Mouse (Mus musculus): ENCODE data around the gene Alyref2.

Alyref2 gene

GRCm38 (mm10) chr1:171501636-171502080 lies 1.6 kb upstream of the Alyref2 start:
- DNase-seq = peak; percentile 27 to 35

GRCm38 (mm10) chr1:171502388-171503249 lies 659 bp upstream of the Alyref2 start:
- peak; percentile 21 to 38 for DNase-seq

- peak; percentile 53 to 59 for DNase-seq
These were observed 464 bp downstream of the Alyref2 start for GRCm38 (mm10) chr1:171503592-171504291.

- DNase-seq = no peak
These were observed 1.3 kb downstream of the Alyref2 start for GRCm38 (mm10) chr1:171504586-171504985.

- no peak for DNase-seq
These were observed 10.0 kb downstream of the Alyref2 start for GRCm38 (mm10) chr1:171513234-171513633.

GRCm38 (mm10) chr1:171513760-171514159 lies 10.5 kb downstream of the Alyref2 start:
- no peak for DNase-seq

GRCm38 (mm10) chr1:171515039-171515438 lies 11.8 kb downstream of the Alyref2 start:
- DNase-seq = no peak

GRCm38 (mm10) chr1:171515557-171515956 lies 12.3 kb downstream of the Alyref2 start:
- DNase-seq = no peak

GRCm38 (mm10) chr1:171531367-171531766 lies 28.1 kb downstream of the Alyref2 start:
- no peak for DNase-seq

GRCm38 (mm10) chr1:171532830-171533229 lies 29.6 kb downstream of the Alyref2 start:
- DNase-seq = no peak

GRCm38 (mm10) chr1:171534557-171534956 lies 31.3 kb downstream of the Alyref2 start:
- DNase-seq = no peak

GRCm38 (mm10) chr1:171535194-171535593 lies 31.9 kb downstream of the Alyref2 start, which contains the start of gene Itln1:
TSS of gene Itln1 (minus strand) at chr1:171535294.
- no peak for DNase-seq

GRCm38 (mm10) chr1:171540694-171541093 lies 37.4 kb downstream of the Alyref2 start:
- no peak for DNase-seq

GRCm38 (mm10) chr1:171551326-171551725 lies 48.0 kb downstream of the Alyref2 start:
- DNase-seq = no peak

- no peak for DNase-seq
These were observed 49.0 kb downstream of the Alyref2 start for GRCm38 (mm10) chr1:171552230-171552629.

- no peak for DNase-seq
These were observed 50.4 kb downstream of the Alyref2 start for GRCm38 (mm10) chr1:171553359-171554341.

All from cerebellum, adult 18-20 months (tissue).